Mouse (Mus musculus): Measurements from ENCODE around the gene Dnajc3.

DNA sequence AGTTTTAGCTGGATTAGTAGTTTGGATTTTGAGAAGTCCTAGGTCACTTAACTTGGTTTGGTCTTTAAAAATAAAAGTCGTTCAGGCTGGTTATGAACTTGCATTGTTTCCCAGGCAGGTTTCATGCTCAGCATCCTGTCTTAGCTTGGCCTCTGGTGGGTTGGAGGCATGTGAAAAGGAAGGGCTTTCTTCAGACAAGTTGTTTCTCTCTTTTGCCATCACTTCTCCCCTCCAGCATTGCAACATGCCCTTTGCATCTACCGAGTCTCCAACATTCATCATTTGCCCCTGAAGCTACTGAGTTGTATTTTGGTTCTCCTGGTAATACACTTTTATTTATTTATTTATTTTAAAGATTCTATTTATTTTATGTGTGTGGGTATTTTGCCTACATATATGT is 6.9 kb downstream of the Dnajc3 start:
- no peak for TF ChIP-seq CTCF (conservative IDR thresholded peaks at IDR 0.05; ENCODE audit: insufficient read depth, insufficient read length, low read depth, low read length)
- no peak for TF ChIP-seq POLR2A (IDR thresholded peaks at IDR 0.05; ENCODE audit: low read depth, low read length)

Measured in kidney, adult 2 months (tissue).